Mouse (Mus musculus) c-Kit-negative CD71-positive TER-119-positive erythroid progenitor cells, embryonic 14.5 days (primary cell): ENCODE measurements at regions not wholly inside any gene's neighbourhood (a gene's known extent, or its start where the extent isn't known, plus 50 kb on each side); places are given as distances from the start of the nearest gene placed in this dataset.

ENCODE experiments used
- DNase-seq: peaks from one replicate; pipeline ENCODE4 v3.0.0-alpha.2; 2013; ENCODE audit warnings: low read depth, low spot score

- DNase-seq, result no peak
Observed at GRCm38 (mm10) chr8:26808111-26808651, 168.9 kb upstream of the Zfp703 start.

- no peak for DNase-seq
Observed at GRCm38 (mm10) chr8:26808771-26809170, 168.4 kb upstream of the Zfp703 start.

- no peak for DNase-seq
Observed at GRCm38 (mm10) chr8:26809943-26810342, 167.2 kb upstream of the Zfp703 start.

GRCm38 (mm10) chr8:26811533-26812236, 165.4 kb upstream of the Zfp703 start:
- DNase-seq, result no peak

GRCm38 (mm10) chr8:26813198-26813815, 163.8 kb upstream of the Zfp703 start:
- no peak for DNase-seq

- no peak for DNase-seq
Observed at GRCm38 (mm10) chr8:26815020-26815584, 162.0 kb upstream of the Zfp703 start.

- no peak for DNase-seq
Observed at GRCm38 (mm10) chr8:26816977-26817376, 160.1 kb upstream of the Zfp703 start.

GRCm38 (mm10) chr8:26824189-26824941, 152.8 kb upstream of the Zfp703 start:
- DNase-seq, result no peak

GRCm38 (mm10) chr8:26828311-26828909, 148.7 kb upstream of the Zfp703 start:
- no peak for DNase-seq

GRCm38 (mm10) chr8:26829313-26829712, 147.8 kb upstream of the Zfp703 start:
- no peak for DNase-seq

GRCm38 (mm10) chr8:26831148-26831547, 146.0 kb upstream of the Zfp703 start:
- DNase-seq, result no peak

- DNase-seq, result no peak
Observed at GRCm38 (mm10) chr8:26831790-26832189, 145.3 kb upstream of the Zfp703 start.

- DNase-seq, result no peak
Observed at GRCm38 (mm10) chr8:26832546-26832945, 144.6 kb upstream of the Zfp703 start.

- no peak for DNase-seq
Observed at GRCm38 (mm10) chr8:26833297-26833696, 143.8 kb upstream of the Zfp703 start.

GRCm38 (mm10) chr8:26833784-26834183, 143.3 kb upstream of the Zfp703 start:
- no peak for DNase-seq

- DNase-seq, result no peak
Observed at GRCm38 (mm10) chr8:26834604-26835003, 142.5 kb upstream of the Zfp703 start.

GRCm38 (mm10) chr8:26835076-26835475, 142.0 kb upstream of the Zfp703 start:
- DNase-seq, result no peak

- DNase-seq, result no peak
Observed at GRCm38 (mm10) chr8:26835616-26836015, 141.5 kb upstream of the Zfp703 start.

- DNase-seq, result no peak
Observed at GRCm38 (mm10) chr8:26836552-26836951, 140.6 kb upstream of the Zfp703 start.

GRCm38 (mm10) chr8:26840286-26840685, 136.8 kb upstream of the Zfp703 start:
- no peak for DNase-seq
